In genomic region chr4:108319747-108320146, GRCm38 (mm10) we compare ENCODE assay signal across 13 mouse cellular contexts. TPM values are rescaled to one million over a fixed set of nuclear protein-coding genes. Genes with fewer than 3 reads are reported as not detected.
DNase-seq lines count a peak whose midpoint lies in the region; ATAC-seq and TF ChIP-seq lines count a peak whose summit lies in the region.
"Had no signal": no experiment of that assay in that cellular context is flagged by ENCODE, and none has a peak within 500 bp of the region (broad histone marks: within the 10 kb centered on the region; RNA-seq: fewer than 3 reads in every experiment).

No protein-coding gene starts in this region.

- no peaks in the 10 kb centered on the region for H3K36me3 ChIP-seq in intestine, postnatal 0 days (ENCODE audit: control insufficient read depth, insufficient read depth)
- no peaks in the 10 kb centered on the region for H3K36me3 ChIP-seq in intestine, embryonic 15.5 days
- no peaks in the 10 kb centered on the region for H3K36me3 ChIP-seq in thymus, adult 2 months (ENCODE audit: control insufficient read depth, insufficient read depth, low read length)
- H3K36me3 ChIP-seq: limb, embryonic 13.5 days had no signal

- no peak overlapping the region for H3K9ac ChIP-seq in intestine, postnatal 0 days (ENCODE audit: low read depth, low read length)
- no peak overlapping the region for H3K9ac ChIP-seq in intestine, embryonic 15.5 days
- H3K9ac ChIP-seq: limb, embryonic 13.5 days had no signal

- no peak for DNase-seq in thymus, adult 2 months
- no peak for DNase-seq in thymus, adult 18-20 months
- DNase-seq in urinary bladder, postnatal 36 days (ENCODE audit: low spot score in 2 of 2): no peak
- no peak for DNase-seq in kidney, adult 9 months
- DNase-seq: cerebellum, postnatal 14 days; heart, postnatal 36 days; kidney, postnatal 36 days had no signal

- 80% methylated on average over 6 of the region's 6 CpGs for WGBS in intestine, postnatal 0 days
- 71% methylated on average over 6 of the region's 6 CpGs for WGBS in intestine, embryonic 15.5 days
- WGBS in thymus, adult 2 months: 80% methylated on average over 6 of the region's 6 CpGs

- no peaks in the 10 kb centered on the region for H3K9me3 ChIP-seq in intestine, postnatal 0 days (ENCODE audit: control insufficient read depth)
- no peaks in the 10 kb centered on the region for H3K9me3 ChIP-seq in intestine, embryonic 15.5 days
- H3K9me3 ChIP-seq: limb, embryonic 13.5 days had no signal

- H3K27me3 ChIP-seq in intestine, postnatal 0 days (replicated peaks; ENCODE audit: control insufficient read depth, insufficient read depth, low read length): no peaks in the 10 kb centered on the region
- no peaks in the 10 kb centered on the region for H3K27me3 ChIP-seq in intestine, embryonic 15.5 days (replicated peaks)
- H3K27me3 ChIP-seq in thymus, adult 2 months (ENCODE audit: control insufficient read depth, insufficient read depth, low read length): no peaks in the 10 kb centered on the region
- H3K27me3 ChIP-seq: limb, embryonic 13.5 days had no signal

- no peak overlapping the region for H3K4me2 ChIP-seq in intestine, postnatal 0 days (replicated peaks; ENCODE audit: low read depth)
- no peak overlapping the region for H3K4me2 ChIP-seq in intestine, embryonic 15.5 days (replicated peaks)
- H3K4me2 ChIP-seq: limb, embryonic 13.5 days had no signal

- H3K4me1 ChIP-seq in intestine, postnatal 0 days (replicated peaks; ENCODE audit: control insufficient read depth, insufficient read depth, low read length): no peaks in the 10 kb centered on the region
- no peaks in the 10 kb centered on the region for H3K4me1 ChIP-seq in intestine, embryonic 15.5 days (replicated peaks)
- peaks cover 25% of the 10 kb centered on the region for H3K4me1 ChIP-seq in thymus, adult 2 months (replicated peaks; ENCODE audit: control insufficient read depth, insufficient read depth, low read length)
- H3K4me1 ChIP-seq: limb, embryonic 13.5 days had no signal

- no peak for ATAC-seq in intestine, postnatal 0 days
- ATAC-seq in intestine, embryonic 15.5 days: no peak
- 0 out of 2 replicates have a peak, but pooled peaks have one; percentile 38 for ATAC-seq in megakaryocyte progenitor cell, adult 5-6 weeks (replicated peaks; ENCODE audit: poor library complexity)
- ATAC-seq in megakaryocyte, adult 5-6 weeks (ENCODE audit: poor library complexity, severe bottlenecking): no peak

- TF ChIP-seq POLR2A in thymus, adult 2 months (IDR thresholded peaks at IDR 0.05; ENCODE audit: control insufficient read depth, extremely low read depth, insufficient read depth, low read length, poor library complexity): no peak

- H3K27ac ChIP-seq in intestine, postnatal 0 days (ENCODE audit: low read depth, low read length): no peak overlapping the region
- H3K27ac ChIP-seq in intestine, embryonic 15.5 days: no peak overlapping the region
- peak overlapping the region; percentile 98 for H3K27ac ChIP-seq in thymus, adult 2 months (ENCODE audit: control insufficient read depth, insufficient read depth, low read length)
- H3K27ac ChIP-seq: limb, embryonic 13.5 days had no signal

- peak; percentile 56; the same call in 1 of the 2 replicates for TF ChIP-seq CTCF in intestine, postnatal 0 days (IDR thresholded peaks at IDR 0.05; ENCODE audit: low read depth)
- peak; percentile 19; the same call in 1 of the 2 replicates for TF ChIP-seq CTCF in thymus, adult 2 months (IDR thresholded peaks at IDR 0.05; ENCODE audit: borderline replicate concordance, control insufficient read depth, extremely low read depth, insufficient read depth, low read length, poor library complexity)

- H3K4me3 ChIP-seq in intestine, postnatal 0 days (ENCODE audit: low read depth, low read length): no peak overlapping the region
- H3K4me3 ChIP-seq in intestine, embryonic 15.5 days (replicated peaks): no peak overlapping the region
- no peak overlapping the region for H3K4me3 ChIP-seq in thymus, adult 2 months (ENCODE audit: control insufficient read depth, insufficient read depth, low read length)
- H3K4me3 ChIP-seq: limb, embryonic 13.5 days; megakaryocyte, embryonic 14.5 days had no signal

RNA-seq across cellular contexts. Expression of gene Coa7, which starts 8.2 kb away (rescaled TPM):
- polyA plus RNA-seq in intestine, postnatal 0 days (2015; fragmentation: Nextera tagmentation; extraction: Ambion mirVana): 83.6 and 91.4 TPM in 2 replicates
- polyA plus RNA-seq in intestine, embryonic 15.5 days (2015; fragmentation: Nextera tagmentation; extraction: Ambion mirVana): 65.2 and 65.3 TPM in 2 replicates
- 9.4 and 10.0 TPM in 2 replicates for polyA plus RNA-seq in thymus, adult 2 months (2012; rRNA removed)
- total RNA-seq in megakaryocyte progenitor cell, adult 5-6 weeks (2015): 14.5 and 19.2 TPM in 2 replicates
- total RNA-seq in megakaryocyte progenitor cell, adult 5-6 weeks (2017): 6.4 and 11.8 TPM in 2 replicates
- total RNA-seq in megakaryocyte, adult 5-6 weeks (2015): 4.3 and 10.3 TPM in 2 replicates
- total RNA-seq in megakaryocyte, adult 5-6 weeks (2017): 3.8 and 14.3 TPM in 2 replicates

RNA-seq across cellular contexts. Expression of gene Zyg11b, which starts 18.9 kb away (rescaled TPM):
- 4.0 and 4.3 TPM in 2 replicates for polyA plus RNA-seq in intestine, postnatal 0 days (2015; fragmentation: Nextera tagmentation; extraction: Ambion mirVana)
- polyA plus RNA-seq in intestine, embryonic 15.5 days (2015; fragmentation: Nextera tagmentation; extraction: Ambion mirVana): 8.3 and 8.6 TPM in 2 replicates
- polyA plus RNA-seq in thymus, adult 2 months (2012; rRNA removed): 18.0 and 18.7 TPM in 2 replicates
- 14.7 and 18.4 TPM in 2 replicates for total RNA-seq in megakaryocyte progenitor cell, adult 5-6 weeks (2015)
- total RNA-seq in megakaryocyte progenitor cell, adult 5-6 weeks (2017): 19.2 and 21.5 TPM in 2 replicates
- 17.6 and 18.9 TPM in 2 replicates for total RNA-seq in megakaryocyte, adult 5-6 weeks (2015)
- 21.6 and 25.9 TPM in 2 replicates for total RNA-seq in megakaryocyte, adult 5-6 weeks (2017)
